Mouse (Mus musculus) hindbrain, embryonic 12.5 days (tissue): ENCODE data around the gene Ube2v1. TPM values are rescaled to one million over a fixed set of nuclear protein-coding genes. Genes with fewer than 3 reads are reported as not detected.

Source experiments
- ATAC-seq: fragments of 200-750 bp; cut with Nextera tagmentation; 2 replicates; pipeline ENCODE4 v1.8.0; 2017; ENCODE audit warnings: moderate TSS enrichment; ENCODE audit not compliant: low FRiP score
- H3K27ac ChIP-seq: fragments of 300-500 bp; sonication (generic); 2 replicates; pipeline ENCODE4 v1.5.1; 2016; ENCODE audit warnings: mild to moderate bottlenecking
- H3K27me3 ChIP-seq: fragments of 300-500 bp; sonication (generic); 2 replicates; pipeline ENCODE4 v1.6.1; 2016; ENCODE audit warnings: mild to moderate bottlenecking
- H3K36me3 ChIP-seq: fragments of 300-500 bp; sonication (generic); 2 replicates; pipeline ENCODE4 v1.6.1; 2016; ENCODE audit warnings: mild to moderate bottlenecking
- H3K4me1 ChIP-seq: fragments of 300-500 bp; sonication (generic); 2 replicates; pipeline ENCODE4 v1.6.1; 2016
- H3K4me2 ChIP-seq: fragments of 300-500 bp; sonication (generic); replicated peaks from 2 replicates; pipeline ENCODE4 v1.6.1; 2016; ENCODE audit warnings: mild to moderate bottlenecking
- H3K4me3 ChIP-seq: fragments of 300-500 bp; sonication (generic); 2 replicates; pipeline ENCODE4 v1.5.1; 2016; ENCODE audit warnings: mild to moderate bottlenecking
- H3K9ac ChIP-seq: fragments of 300-500 bp; sonication (generic); 2 replicates; pipeline ENCODE4 v1.6.1; 2016; ENCODE audit warnings: mild to moderate bottlenecking, moderate library complexity
- H3K9me3 ChIP-seq: fragments of 300-500 bp; sonication (generic); replicated peaks from 2 replicates; pipeline ENCODE4 v1.6.1; 2016; ENCODE audit warnings: mild to moderate bottlenecking
- WGBS: fragments of 180-500 bp; shearing (Covaris S2); methylation state at CpG from one replicate; pipeline ENCODE4 v1.1.7; 2016; 5-methylcytosine and 5-hydroxymethylcytosine counted together
- polyA plus RNA-seq: library from polyadenylated mRNA; unstranded; fragments of >200 nt; fragmentation: Nextera tagmentation; extraction: Ambion mirVana; gene quantifications from 2 replicates; pipeline ENCODE4 v1.2.1, GENCODE M21; 2016

Ube2v1 gene
- polyA plus RNA-seq, 1 experiment from 2014 or later, result 291 TPM

GRCm38 (mm10) chr2:167596726-167597491 is 35.0 kb downstream of the Ube2v1 start:
- Histone ChIP-seq H3K27ac (peak overlapping the region; percentile 53), H3K4me1 (peaks cover 40% of the 10 kb centered on the region), H3K27me3 (peaks cover 8% of the 10 kb centered on the region; the same call in 1 of the 2 replicates), H3K4me2 (peak overlapping the region; percentile 48), H3K9ac (peak overlapping the region; percentile 53), H3K4me3 (peak overlapping the region; percentile 16; the same call in 1 of the 2 replicates), H3K9me3 (no peaks in the 10 kb centered on the region), H3K36me3 (no peaks in the 10 kb centered on the region)
- peak; percentile 15 for ATAC-seq
- 33% methylated on average over 27 of the region's 27 CpGs for WGBS

DNA sequence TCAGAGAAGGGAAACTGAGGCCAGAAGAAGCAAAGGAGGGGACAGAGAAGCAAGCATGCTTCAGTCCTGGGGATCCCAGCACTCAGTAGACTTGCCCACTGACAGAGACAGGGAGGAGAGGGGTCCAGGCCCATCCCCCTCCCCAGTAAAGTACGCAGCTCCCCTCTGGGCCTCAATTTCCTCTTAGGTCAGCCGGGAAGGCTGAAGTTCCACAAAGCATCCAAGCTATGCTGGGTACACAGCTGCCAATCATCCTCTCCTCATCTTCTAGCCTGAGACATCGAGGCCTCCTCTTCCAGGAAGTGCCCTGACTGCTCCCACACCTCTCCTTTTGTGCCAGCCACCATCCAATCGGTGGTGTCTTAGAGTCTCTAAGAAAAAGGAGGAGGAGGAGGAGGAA is 35.6 kb downstream of the Ube2v1 start:
- Histone ChIP-seq H3K27ac (peak overlapping the region; percentile 53; the same call in 1 of the 2 replicates), H3K27me3 (peaks cover 8% of the 10 kb centered on the region; the same call in 1 of the 2 replicates), H3K4me1 (peaks cover 40% of the 10 kb centered on the region), H3K4me2 (no peak overlapping the region), H3K36me3 (no peaks in the 10 kb centered on the region), H3K9ac (no peak overlapping the region), H3K9me3 (no peaks in the 10 kb centered on the region), H3K4me3 (no peak overlapping the region)
- no peak for ATAC-seq
- WGBS, result 30% methylated on average over 4 of the region's 4 CpGs

GRCm38 (mm10) chr2:167595761-167596171 is 36.1 kb downstream of the Ube2v1 start:
- H3K9ac ChIP-seq, result no peak overlapping the region
- WGBS, result 33% methylated on average over 14 of the region's 14 CpGs
- peak overlapping the region; percentile 40; the same call in 1 of the 2 replicates for H3K27ac ChIP-seq
- no peak overlapping the region for H3K4me2 ChIP-seq
- peaks cover 40% of the 10 kb centered on the region for H3K4me1 ChIP-seq
- H3K36me3 ChIP-seq, result no peaks in the 10 kb centered on the region
- peaks cover 8% of the 10 kb centered on the region; the same call in 1 of the 2 replicates for H3K27me3 ChIP-seq
- no peaks in the 10 kb centered on the region for H3K9me3 ChIP-seq
- ATAC-seq, result no peak
- H3K4me3 ChIP-seq, result no peak overlapping the region

DNA sequence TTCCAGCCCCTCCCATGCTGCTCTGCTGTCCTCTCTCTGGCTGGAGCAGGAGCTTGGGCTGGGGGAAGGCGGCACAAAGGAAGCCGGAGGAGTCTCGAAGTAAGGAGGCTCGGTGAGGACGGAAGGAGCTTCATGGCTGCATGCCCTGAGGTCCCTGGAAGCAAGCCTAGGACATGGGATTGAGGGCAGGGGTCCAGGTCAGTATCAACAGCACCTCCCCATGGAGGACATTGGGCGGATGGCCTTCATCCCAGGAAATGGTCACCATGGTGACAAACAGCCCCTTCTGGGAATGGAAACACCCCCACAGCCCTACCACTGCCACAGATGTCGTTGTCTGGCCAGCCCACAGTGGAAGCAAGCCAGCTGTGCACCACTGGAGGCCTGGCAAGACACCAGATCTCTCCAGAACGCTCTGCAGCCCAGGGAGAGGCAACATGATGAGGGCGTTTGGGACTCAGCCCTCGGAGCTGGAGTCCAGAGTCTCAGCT is 37.4 kb downstream of the Ube2v1 start:
- Histone ChIP-seq H3K27me3 (peaks cover 8% of the 10 kb centered on the region; the same call in 1 of the 2 replicates), H3K4me2 (no peak overlapping the region), H3K27ac (peak overlapping the region; percentile 57), H3K9ac (no peak overlapping the region), H3K9me3 (no peaks in the 10 kb centered on the region), H3K4me1 (peaks cover 40% of the 10 kb centered on the region), H3K4me3 (no peak overlapping the region), H3K36me3 (no peaks in the 10 kb centered on the region)
- WGBS, result 26% methylated on average over 10 of the region's 10 CpGs
- ATAC-seq, result no peak

- H3K4me2 ChIP-seq, result no peak overlapping the region
- no peak overlapping the region for H3K9ac ChIP-seq
- no peak overlapping the region for H3K4me3 ChIP-seq
- ATAC-seq, result no peak
- 81% methylated on average over 4 of the region's 4 CpGs for WGBS
- peaks cover 10% of the 10 kb centered on the region; the same call in 1 of the 2 replicates for H3K27me3 ChIP-seq
- no peaks in the 10 kb centered on the region for H3K36me3 ChIP-seq
- H3K4me1 ChIP-seq, result peaks cover 46% of the 10 kb centered on the region
- H3K27ac ChIP-seq, result peak overlapping the region; percentile 57; the same call in 1 of the 2 replicates
- no peaks in the 10 kb centered on the region for H3K9me3 ChIP-seq
These were observed 38.2 kb downstream of the Ube2v1 start for GRCm38 (mm10) chr2:167593551-167594250.

DNA sequence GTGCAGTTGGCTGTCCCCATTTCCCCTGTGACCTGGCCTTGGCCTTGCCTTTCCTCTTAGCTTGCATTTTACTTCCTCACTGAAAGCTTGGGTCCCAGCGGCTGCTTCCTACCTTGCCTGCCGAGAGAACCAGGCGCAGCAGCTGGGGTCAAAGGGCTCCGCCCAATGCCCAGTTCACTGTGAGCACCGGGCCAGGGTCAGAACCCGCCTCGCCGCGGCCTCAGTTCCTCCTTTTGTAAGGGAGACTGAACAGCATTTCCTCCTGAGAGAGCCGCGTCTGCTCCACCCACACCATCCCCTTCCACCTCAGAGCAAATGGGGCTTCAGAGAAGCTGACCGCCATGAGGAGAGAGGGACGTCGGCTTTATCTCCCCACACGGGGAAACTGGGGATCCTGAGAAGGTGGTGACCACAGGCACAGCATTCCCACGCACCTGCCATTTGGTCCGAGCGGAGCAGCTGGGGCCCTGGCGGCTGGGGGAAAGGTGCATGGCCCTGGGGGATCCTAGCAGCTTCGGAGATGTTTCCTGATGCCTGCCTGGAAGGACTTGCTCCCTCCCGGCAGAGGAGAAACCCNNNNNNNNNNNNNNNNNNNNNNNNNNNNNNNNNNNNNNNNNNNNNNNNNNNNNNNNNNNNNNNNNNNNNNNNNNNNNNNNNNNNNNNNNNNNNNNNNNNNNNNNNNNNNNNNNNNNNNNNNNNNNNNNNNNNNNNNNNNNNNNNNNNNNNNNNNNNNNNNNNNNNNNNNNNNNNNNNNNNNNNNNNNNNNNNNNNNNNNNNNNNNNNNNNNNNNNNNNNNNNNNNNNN is 42.9 kb downstream of the Ube2v1 start:
- no peak for ATAC-seq

DNA sequence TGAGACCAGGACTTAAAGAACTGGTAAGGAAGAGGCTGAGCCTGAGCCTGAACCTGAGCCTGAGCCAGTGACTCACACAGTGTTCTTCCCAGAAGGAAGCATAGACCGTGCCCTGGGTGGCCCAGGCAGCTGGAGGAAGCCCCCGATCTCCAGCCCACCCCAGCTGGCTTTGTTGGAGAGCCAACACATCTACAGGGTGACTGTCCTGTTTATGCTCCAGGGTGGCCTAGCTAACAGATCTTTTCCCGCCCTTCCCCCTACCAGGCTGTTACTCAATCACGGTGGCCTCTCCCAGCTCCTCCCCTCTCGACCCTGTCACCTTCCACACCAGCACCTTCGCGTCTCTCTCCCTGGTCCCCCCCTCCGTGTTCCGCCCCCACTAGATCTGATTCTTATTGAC is 44.9 kb downstream of the Ube2v1 start:
- H3K36me3 ChIP-seq, result no peaks in the 10 kb centered on the region
- no peak overlapping the region for H3K9ac ChIP-seq
- peaks cover 37% of the 10 kb centered on the region for H3K4me1 ChIP-seq
- no peaks in the 10 kb centered on the region for H3K9me3 ChIP-seq
- no peak overlapping the region for H3K27ac ChIP-seq
- H3K4me3 ChIP-seq, result no peak overlapping the region
- no peak overlapping the region for H3K4me2 ChIP-seq
- whole genome bisulfite sequencing, result 23% methylated on average over 9 of the region's 9 CpGs
- ATAC-seq, result no peak
- peaks cover 6% of the 10 kb centered on the region; the same call in 1 of the 2 replicates for H3K27me3 ChIP-seq

More for the DNA sequence above, 42.9 kb downstream of the Ube2v1 start:
- Histone ChIP-seq H3K27me3 (peaks cover 6% of the 10 kb centered on the region; the same call in 1 of the 2 replicates), H3K36me3 (no peaks in the 10 kb centered on the region), H3K27ac (no peak overlapping the region; the same call in 1 of the 2 replicates), H3K4me2 (peak overlapping the region; percentile 36), H3K4me1 (peaks cover 25% of the 10 kb centered on the region), H3K4me3 (peak overlapping the region; percentile 12; the same call in 1 of the 2 replicates), H3K9me3 (no peaks in the 10 kb centered on the region), H3K9ac (peak overlapping the region; percentile 54)
- 11% methylated on average over 21 of the region's 21 CpGs for WGBS

DNA sequence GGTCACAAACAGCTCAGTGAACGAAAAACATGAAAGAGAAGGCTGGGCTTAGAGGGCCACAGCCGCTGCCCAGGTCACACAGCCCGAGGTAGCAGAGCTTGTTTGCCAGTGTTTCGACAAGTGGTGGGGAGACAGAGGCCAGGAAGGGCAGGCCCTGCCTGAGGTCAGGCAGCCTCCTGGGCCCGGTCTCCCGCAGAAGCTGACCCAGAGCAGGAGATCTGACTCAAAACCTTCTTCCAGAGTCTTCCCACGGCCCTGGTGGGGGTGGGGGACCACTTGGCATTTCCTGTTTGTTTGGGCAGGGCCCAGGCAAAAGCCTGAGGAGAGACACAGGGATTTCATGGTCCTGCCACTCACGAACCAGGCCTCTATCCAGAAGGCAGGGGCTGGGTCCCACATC is 45.9 kb downstream of the Ube2v1 start:
- no peak overlapping the region for H3K4me2 ChIP-seq
- no peak overlapping the region for H3K4me3 ChIP-seq
- no peak for ATAC-seq
- H3K36me3 ChIP-seq, result no peaks in the 10 kb centered on the region
- H3K4me1 ChIP-seq, result peaks cover 37% of the 10 kb centered on the region
- 0 out of 2 replicates have a peak overlapping the region, but pooled peaks have one; percentile 4 for H3K27ac ChIP-seq
- WGBS, result 21% methylated on average over 8 of the region's 8 CpGs
- H3K9ac ChIP-seq, result no peak overlapping the region
- no peaks in the 10 kb centered on the region for H3K9me3 ChIP-seq
- peaks cover 6% of the 10 kb centered on the region; the same call in 1 of the 2 replicates for H3K27me3 ChIP-seq

- Histone ChIP-seq H3K4me3 (no peak overlapping the region), H3K4me2 (no peak overlapping the region), H3K27ac (no peak overlapping the region), H3K4me1 (peaks cover 37% of the 10 kb centered on the region), H3K9ac (no peak overlapping the region), H3K27me3 (peaks cover 6% of the 10 kb centered on the region; the same call in 1 of the 2 replicates), H3K9me3 (no peaks in the 10 kb centered on the region), H3K36me3 (no peaks in the 10 kb centered on the region)
- ATAC-seq, result no peak
- WGBS, result 73% methylated on average over 2 of the region's 2 CpGs
These were observed 46.6 kb downstream of the Ube2v1 start for GRCm38 (mm10) chr2:167585273-167585672.

GRCm38 (mm10) chr2:167583161-167583952 is 48.5 kb downstream of the Ube2v1 start:
- ATAC-seq, result peak; percentile 38; the same call in 1 of the 2 replicates
- Histone ChIP-seq H3K9me3 (no peaks in the 10 kb centered on the region), H3K36me3 (no peaks in the 10 kb centered on the region), H3K27me3 (0 out of 2 replicates have a peak, but pooled peaks cover 2% of the 10 kb centered on the region), H3K4me3 (no peak overlapping the region), H3K9ac (no peak overlapping the region), H3K4me1 (peaks cover 32% of the 10 kb centered on the region), H3K4me2 (no peak overlapping the region), H3K27ac (no peak overlapping the region)
- 40% methylated on average over 10 of the region's 10 CpGs for WGBS

GRCm38 (mm10) chr2:167578521-167578920 is 53.4 kb downstream of the Ube2v1 start:
- Histone ChIP-seq H3K4me1 (peaks cover 18% of the 10 kb centered on the region), H3K36me3 (no peaks in the 10 kb centered on the region), H3K4me3 (no peak overlapping the region), H3K27ac (no peak overlapping the region), H3K27me3 (0 out of 2 replicates have a peak, but pooled peaks cover 2% of the 10 kb centered on the region), H3K4me2 (no peak overlapping the region), H3K9ac (no peak overlapping the region), H3K9me3 (no peaks in the 10 kb centered on the region)
- 45% methylated on average over 5 of the region's 5 CpGs for WGBS
- ATAC-seq, result no peak
